Mouse (Mus musculus): ENCODE measurements around the gene Gulp1.

- TF ChIP-seq POLR2A (IDR thresholded peaks at IDR 0.05; ENCODE audit: extremely low read depth, insufficient read depth, low read length) (no peak), CTCF (IDR thresholded peaks at IDR 0.05; ENCODE audit: low read depth, low read length) (no peak)
Measured at GRCm38 (mm10) chr1:44634481-44634880, 83.2 kb downstream of the Gulp1 start.

Measured in liver, adult 2 months (tissue).